In genomic region chr13:34342286-34342890, GRCm38 (mm10) we compare ENCODE assay signal across 8 mouse cellular contexts. TPM values are rescaled to one million over a fixed set of nuclear protein-coding genes. Genes with fewer than 3 reads are reported as not detected.
DNase-seq lines count a peak whose midpoint lies in the region; ATAC-seq and TF ChIP-seq lines count a peak whose summit lies in the region.

No protein-coding gene starts in this region.

- TF ChIP-seq CTCF in MEL (IDR thresholded peaks at IDR 0.05 in 2 of 3, conservative IDR thresholded peaks at IDR 0.05 in 1 of 3; ENCODE audit: control insufficient read depth in 1 of 3, insufficient read depth in 1 of 3, low read depth in 2 of 3, low read length in 3 of 3, poor library complexity in 1 of 3, severe bottlenecking in 1 of 3): no peak

- peak overlapping the region; percentile 95 for H3K9ac ChIP-seq in heart, embryonic 13.5 days
- peak overlapping the region; percentile 91 for H3K9ac ChIP-seq in MEL (ENCODE audit: control insufficient read depth, low read depth, low read length, poor library complexity, severe bottlenecking)
- H3K9ac ChIP-seq in forebrain, embryonic 16.5 days (replicated peaks; ENCODE audit: low read depth, low read length): peak overlapping the region; percentile 12
- H3K9ac ChIP-seq in lung, embryonic 16.5 days (ENCODE audit: low read length): peak overlapping the region; percentile 81; the same call in 1 of the 2 replicates

- H3K36me3 ChIP-seq in heart, embryonic 13.5 days: no peaks in the 10 kb centered on the region
- peaks cover 20 to 21% of the 10 kb centered on the region in 2 experiments for H3K36me3 ChIP-seq in MEL (ENCODE audit: control insufficient read depth in 1 of 2, insufficient read depth in 2 of 2, low read length in 2 of 2)
- H3K36me3 ChIP-seq in forebrain, embryonic 16.5 days (ENCODE audit: control insufficient read depth, insufficient read depth): no peaks in the 10 kb centered on the region
- H3K36me3 ChIP-seq in lung, embryonic 16.5 days (ENCODE audit: control insufficient read depth, insufficient read depth, low read length): no peaks in the 10 kb centered on the region

- no peak for TF ChIP-seq POLR2A in MEL (IDR thresholded peaks at IDR 0.05; ENCODE audit: control insufficient read depth in 1 of 2, insufficient read depth in 1 of 2, low read depth in 1 of 2, low read length in 2 of 2, poor library complexity in 1 of 2)

- peaks cover 18% of the 10 kb centered on the region; the same call in 1 of the 2 replicates for H3K27me3 ChIP-seq in heart, embryonic 13.5 days (replicated peaks)
- H3K27me3 ChIP-seq in MEL (ENCODE audit: control insufficient read depth in 1 of 2, insufficient read depth in 2 of 2, low read length in 2 of 2): no peaks in the 10 kb centered on the region
- no peaks in the 10 kb centered on the region for H3K27me3 ChIP-seq in forebrain, embryonic 16.5 days (replicated peaks; ENCODE audit: control insufficient read depth, insufficient read depth, low read length)
- H3K27me3 ChIP-seq in lung, embryonic 16.5 days (ENCODE audit: control insufficient read depth, insufficient read depth, low read depth, low read length): peaks cover 18% of the 10 kb centered on the region; the same call in 1 of the 2 replicates

- H3K4me1 ChIP-seq in heart, embryonic 13.5 days: peaks cover 48% of the 10 kb centered on the region
- peaks cover 15 to 27% of the 10 kb centered on the region in 2 experiments for H3K4me1 ChIP-seq in MEL (ENCODE audit: control insufficient read depth in 1 of 2, insufficient read depth in 2 of 2, low read length in 2 of 2)
- H3K4me1 ChIP-seq in forebrain, embryonic 16.5 days (replicated peaks; ENCODE audit: control insufficient read depth, insufficient read depth, low read length): peaks cover 47% of the 10 kb centered on the region
- peaks cover 22% of the 10 kb centered on the region for H3K4me1 ChIP-seq in lung, embryonic 16.5 days (replicated peaks; ENCODE audit: control insufficient read depth, insufficient read depth, low read length)

- TF ChIP-seq RAD21 in MEL (IDR thresholded peaks at IDR 0.05; ENCODE audit: low read depth, low read length): no peak

- peak overlapping the region; percentile 0; the same call in 1 of the 2 replicates for H3K27ac ChIP-seq in heart, embryonic 13.5 days (replicated peaks)
- H3K27ac ChIP-seq in MEL (ENCODE audit: control insufficient read depth, low read depth, low read length): peak overlapping the region; percentile 26
- no peak overlapping the region for H3K27ac ChIP-seq in forebrain, embryonic 16.5 days (ENCODE audit: low read length)
- no peak overlapping the region for H3K27ac ChIP-seq in lung, embryonic 16.5 days (ENCODE audit: low read length)

- H3K9me3 ChIP-seq in heart, embryonic 13.5 days: no peaks in the 10 kb centered on the region
- H3K9me3 ChIP-seq in MEL (replicated peaks; ENCODE audit: insufficient read depth, low read length): no peaks in the 10 kb centered on the region
- H3K9me3 ChIP-seq in forebrain, embryonic 16.5 days (ENCODE audit: control insufficient read depth, low read length): no peaks in the 10 kb centered on the region
- H3K9me3 ChIP-seq in lung, embryonic 16.5 days (ENCODE audit: control insufficient read depth, low read length): no peaks in the 10 kb centered on the region

- DNase-seq in heart, adult 8-10 months (ENCODE audit: low spot score): no peak
- DNase-seq in MEL (ENCODE audit: low read depth, low spot score): peak; percentile 64
- no peak for DNase-seq in cerebellum, adult 9-10 months
- no peak for DNase-seq in spleen, postnatal 4 days (ENCODE audit: low spot score in 2 of 2)

- H3K79me2 ChIP-seq in MEL (ENCODE audit: control insufficient read depth, insufficient read depth, low read length, poor library complexity): peaks cover 67% of the 10 kb centered on the region

- no peak for TF ChIP-seq EP300 in MEL (IDR thresholded peaks at IDR 0.05; ENCODE audit: low read depth in 1 of 2, low read length in 2 of 2)

- peak overlapping the region; percentile 99 for H3K4me2 ChIP-seq in heart, embryonic 13.5 days
- H3K4me2 ChIP-seq in forebrain, embryonic 16.5 days (ENCODE audit: low read length): peak overlapping the region; percentile 86
- peak overlapping the region; percentile 90 for H3K4me2 ChIP-seq in lung, embryonic 16.5 days (ENCODE audit: low read depth, low read length)

- no peak for ATAC-seq in heart, embryonic 13.5 days (ENCODE audit: extremely low read depth, insufficient number of reproducible peaks, low FRiP score, low TSS enrichment)
- ATAC-seq in forebrain, embryonic 16.5 days: no peak
- ATAC-seq in lung, embryonic 16.5 days (ENCODE audit: low read depth): no peak
- ATAC-seq in activated CD4-positive, CD25-positive, alpha-beta regulatory T cell, adult 4 months: no peak

- 62% methylated on average over 6 of the region's 6 CpGs for WGBS in heart, embryonic 13.5 days
- WGBS in forebrain, embryonic 16.5 days: 17% methylated on average over 6 of the region's 6 CpGs
- 55% methylated on average over 6 of the region's 6 CpGs for WGBS in lung, embryonic 16.5 days

- H3K4me3 ChIP-seq in heart, embryonic 13.5 days: peak overlapping the region; percentile 85
- H3K4me3 ChIP-seq in MEL (ENCODE audit: control insufficient read depth in 1 of 2, insufficient read depth in 1 of 2, low read depth in 2 of 2, low read length in 2 of 2): peak overlapping the region; percentile 82 to 97
- H3K4me3 ChIP-seq in forebrain, embryonic 16.5 days (replicated peaks; ENCODE audit: low read length): peak overlapping the region; percentile 91
- peak overlapping the region; percentile 75 for H3K4me3 ChIP-seq in lung, embryonic 16.5 days (ENCODE audit: low read length)

TF ChIP-seq in MEL, 35 proteins besides CTCF, POLR2A, EP300 and RAD21:
- TF ChIP-seq ZC3H11A (IDR thresholded peaks at IDR 0.05; ENCODE audit: low read depth, low read length) (no peak), MAX (IDR thresholded peaks at IDR 0.05; ENCODE audit: low read length) (no peak), ELF1 (IDR thresholded peaks at IDR 0.05; ENCODE audit: low read depth, low read length) (no peak), MYB (IDR thresholded peaks at IDR 0.05; ENCODE audit: low read depth, low read length) (no peak), ZKSCAN1 (IDR thresholded peaks at IDR 0.05; ENCODE audit: low read depth, low read length) (no peak), USF1 (IDR thresholded peaks at IDR 0.05; ENCODE audit: low read depth, low read length) (no peak), ZMIZ1 (IDR thresholded peaks at IDR 0.05; ENCODE audit: low read depth, low read length) (no peak), MXI1 (IDR thresholded peaks at IDR 0.05; ENCODE audit: low read depth, low read length) (peak; percentile 26; the same call in 1 of the 2 replicates), TBP (IDR thresholded peaks at IDR 0.05; ENCODE audit: low read depth, low read length) (0 out of 2 replicates have a peak, but pooled peaks have one; percentile 12), NELFE (IDR thresholded peaks at IDR 0.05; ENCODE audit: low read depth, low read length) (no peak), JUND (IDR thresholded peaks at IDR 0.05; ENCODE audit: low read depth, low read length) (no peak), SMC3 (IDR thresholded peaks at IDR 0.05; ENCODE audit: low read depth, low read length) (no peak), E2F4 (IDR thresholded peaks at IDR 0.05; ENCODE audit: borderline replicate concordance, low read depth, low read length) (no peak), MAZ (IDR thresholded peaks at IDR 0.05; ENCODE audit: low read depth, low read length) (no peak), MEF2A (IDR thresholded peaks at IDR 0.05; ENCODE audit: extremely low read depth, insufficient replicate concordance, low read depth, low read length, poor library complexity, severe bottlenecking) (no peak), RCOR1 (IDR thresholded peaks at IDR 0.05; ENCODE audit: low read depth, low read length) (no peak), POLR2AphosphoS5 (IDR thresholded peaks at IDR 0.05; ENCODE audit: borderline replicate concordance, low read depth, low read length) (no peak), ETS1 (IDR thresholded peaks at IDR 0.05; ENCODE audit: low read depth, low read length) (peak; percentile 72)

RNA-seq across cellular contexts. Expression of gene Slc22a23, which starts 2.6 kb away (rescaled TPM):
- 4.5 and 5.5 TPM in 2 replicates for polyA plus RNA-seq in heart, embryonic 13.5 days (2015; fragmentation: Nextera tagmentation; extraction: Ambion mirVana)
- total RNA-seq in heart, adult 8-10 months (2022): 10 to 100 TPM in 2 of 4 experiments, 1 to 10 TPM in 2; 8.8 to 12.5 (median 10.9) TPM
- total RNA-seq in MEL (2012; rRNA removed): 20.0 and 22.2 TPM in 2 replicates
- polyA plus RNA-seq in MEL (2012; ENCODE audit: insufficient read depth in 1 of 2, insufficient read length in 2 of 2, low read depth in 1 of 2, low replicate concordance in 2 of 2, missing spikeins in 1 of 2): 10 to 100 TPM in 1 of 2 experiments, not detected in 1; 24.3 TPM
- polyA plus RNA-seq in forebrain, embryonic 16.5 days (2015; fragmentation: Nextera tagmentation; extraction: Ambion mirVana): 11.2 and 13.0 TPM in 2 replicates
- polyA plus RNA-seq in lung, embryonic 16.5 days (2015; fragmentation: Nextera tagmentation; extraction: Ambion mirVana): 3.8 and 4.4 TPM in 2 replicates
- polyA plus RNA-seq in activated CD4-positive, CD25-positive, alpha-beta regulatory T cell, adult 4 months (2017; shearing (Covaris generic)): under 1 TPM; 0.17 to 0.23 TPM

Comparison
In these comparisons a context has a peak if more than half of its experiments do, and no peak if none do; other contexts are left out.
1. H3K27ac ChIP-seq: peak in heart, embryonic 13.5 days (single experiment) and MEL (single experiment); none in forebrain, embryonic 16.5 days (single experiment) and lung, embryonic 16.5 days (single experiment).
2. H3K9ac ChIP-seq: peak in every context shown above with its lines; median percentile 95 in heart, embryonic 13.5 days; 91 in MEL; 81 in lung, embryonic 16.5 days; 12 in forebrain, embryonic 16.5 days.
3. Peak in every context shown above with its lines, with median percentiles within 50 percentile points of each other: H3K4me2 ChIP-seq and H3K4me3 ChIP-seq.